In genomic region chr11:50602356-50603081, GRCm38 (mm10) we compare ENCODE assay signal across 8 mouse cellular contexts. TPM values are rescaled to one million over a fixed set of nuclear protein-coding genes. Genes with fewer than 3 reads are reported as not detected.
DNase-seq lines count a peak whose midpoint lies in the region; ATAC-seq lines count a peak whose summit lies in the region.

No protein-coding gene starts in this region.

- peak overlapping the region; percentile 96 for H3K4me2 ChIP-seq in intestine, embryonic 15.5 days (replicated peaks)
- peak overlapping the region; percentile 95 for H3K4me2 ChIP-seq in lung, embryonic 15.5 days

- peak overlapping the region; percentile 67 for H3K4me3 ChIP-seq in intestine, embryonic 15.5 days (replicated peaks)
- H3K4me3 ChIP-seq in lung, embryonic 15.5 days: peak overlapping the region; percentile 60

- peaks cover 17% of the 10 kb centered on the region for H3K4me1 ChIP-seq in intestine, embryonic 15.5 days (replicated peaks)
- H3K4me1 ChIP-seq in lung, embryonic 15.5 days: peaks cover 18% of the 10 kb centered on the region

- H3K9me3 ChIP-seq in intestine, embryonic 15.5 days: no peaks in the 10 kb centered on the region
- H3K9me3 ChIP-seq in lung, embryonic 15.5 days: no peaks in the 10 kb centered on the region

- H3K27me3 ChIP-seq in intestine, embryonic 15.5 days (replicated peaks): peaks cover 63% of the 10 kb centered on the region
- H3K27me3 ChIP-seq in lung, embryonic 15.5 days: peaks cover 84% of the 10 kb centered on the region

- DNase-seq in layer of hippocampus, adult 11-12 months (ENCODE audit: low spot score): peak; percentile 31
- DNase-seq in layer of hippocampus, adult 9-11 months: no peak
- DNase-seq in cerebellum, postnatal 10 days: peak; percentile 69 to 70
- DNase-seq in gastrocnemius, postnatal 14 days: peak; percentile 64
- peak; percentile 45 for DNase-seq in right cerebral cortex, postnatal 14 days
- no peak for DNase-seq in spleen, postnatal 4 days (ENCODE audit: low spot score in 2 of 2)

- peak overlapping the region; percentile 58 for H3K9ac ChIP-seq in intestine, embryonic 15.5 days
- H3K9ac ChIP-seq in lung, embryonic 15.5 days: peak overlapping the region; percentile 58

- H3K36me3 ChIP-seq in intestine, embryonic 15.5 days: no peaks in the 10 kb centered on the region
- no peaks in the 10 kb centered on the region for H3K36me3 ChIP-seq in lung, embryonic 15.5 days

- ATAC-seq in intestine, embryonic 15.5 days: peak; percentile 24
- peak; percentile 47 for ATAC-seq in lung, embryonic 15.5 days (ENCODE audit: borderline replicate concordance, extremely low read depth, low FRiP score, low TSS enrichment)

- intact Hi-C loops in gastrocnemius, postnatal 14 days (cut with DNase I; ENCODE audit: low total_unique reads): loop anchor here (10.0 kb wide), 1 partner anchor 148 kb away; no protein-coding TSS in a partner anchor

- 0 out of 2 replicates have a peak overlapping the region, but pooled peaks have one; percentile 13 for H3K27ac ChIP-seq in intestine, embryonic 15.5 days
- H3K27ac ChIP-seq in lung, embryonic 15.5 days: peak overlapping the region; percentile 7; the same call in 1 of the 2 replicates

- under 1% methylated on average over 59 of the region's 59 CpGs for WGBS in intestine, embryonic 15.5 days
- WGBS in lung, embryonic 15.5 days: under 1% methylated on average over 59 of the region's 59 CpGs

RNA-seq across cellular contexts. Expression of gene Adamts2, which starts 0.6 kb away (rescaled TPM):
- 10 to 100 TPM; 19.0 to 26.6 TPM for total RNA-seq in gastrocnemius, postnatal 14 days (2021)
- polyA plus RNA-seq in intestine, embryonic 15.5 days (2015; fragmentation: Nextera tagmentation; extraction: Ambion mirVana): 8.5 and 9.0 TPM in 2 replicates
- 12.5 and 13.5 TPM in 2 replicates for polyA plus RNA-seq in lung, embryonic 15.5 days (2015; fragmentation: Nextera tagmentation; extraction: Ambion mirVana)

Comparison
In these comparisons a context has a peak if more than half of its experiments do, and no peak if none do; other contexts are left out.
1. DNase-seq: peak in layer of hippocampus, adult 11-12 months (single experiment), cerebellum, postnatal 10 days (2 of 2), gastrocnemius, postnatal 14 days (single experiment) and right cerebral cortex, postnatal 14 days (single experiment); none in layer of hippocampus, adult 9-11 months (single experiment) and spleen, postnatal 4 days (0 of 2).